Mouse (Mus musculus) adrenal gland (tissue): ENCODE data around the gene Gm8127.
"Not testable (repeated sequence)": the region's sequence is repeated elsewhere in the genome, so short reads cannot be mapped to it uniquely, and the experiment has no call there.

Source experiments
- intact Hi-C: fragments of 180-260 bp; cut with DNase I; formaldehyde crosslinking; loops from one replicate; pipeline ENCODE4 v1.15.1; 2025
- long read RNA-seq, 2 experiments: library from polyadenylated mRNA; unstranded; transcript quantifications; one replicate each; pipeline ENCODE4 v2.0.0; 2020; ENCODE audit warnings: borderline replicate concordance in 1 of 2; ENCODE audit not compliant: insufficient replicate concordance in 1 of 2

The Gm8127 gene
- long read RNA-seq, experiment 1 = 0 reads
- long read RNA-seq, experiment 2 = 0 reads

DNA sequence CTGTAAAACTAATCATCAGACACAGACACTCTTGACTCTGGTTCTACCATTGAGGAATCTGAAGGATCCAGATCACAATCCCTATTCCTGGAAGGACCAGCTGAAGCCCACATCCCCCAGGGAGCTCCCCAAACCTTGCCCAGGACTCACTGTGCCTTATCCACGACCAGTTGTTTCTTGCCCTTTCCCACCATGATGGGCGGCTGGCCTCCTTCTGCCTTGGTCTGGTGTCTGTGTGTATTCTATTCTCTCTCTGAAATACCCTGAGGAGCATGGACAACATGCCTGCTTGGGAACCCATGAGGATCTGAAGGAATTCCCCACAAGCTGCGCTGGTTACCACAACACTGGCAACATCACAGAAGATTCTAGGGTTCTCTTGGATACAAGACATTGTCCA is at the start of gene Gm8127:
Gene Gm8127, minus strand, starts transcription at position 330 of the 400 bp plus-strand sequence.
- intact Hi-C loops = not testable (repeated sequence)

- intact Hi-C loops = not testable (repeated sequence)
These were observed 44.0 kb upstream of the Gm8127 start for GRCm38 (mm10) chr14:43337646-43338045.

- intact Hi-C loops = not testable (repeated sequence)
These were observed 37.8 kb upstream of the Gm8127 start for GRCm38 (mm10) chr14:43331362-43331880.

GRCm38 (mm10) chr14:43328603-43329002 is 35.0 kb upstream of the Gm8127 start:
- intact Hi-C loops = not testable (repeated sequence)

DNA sequence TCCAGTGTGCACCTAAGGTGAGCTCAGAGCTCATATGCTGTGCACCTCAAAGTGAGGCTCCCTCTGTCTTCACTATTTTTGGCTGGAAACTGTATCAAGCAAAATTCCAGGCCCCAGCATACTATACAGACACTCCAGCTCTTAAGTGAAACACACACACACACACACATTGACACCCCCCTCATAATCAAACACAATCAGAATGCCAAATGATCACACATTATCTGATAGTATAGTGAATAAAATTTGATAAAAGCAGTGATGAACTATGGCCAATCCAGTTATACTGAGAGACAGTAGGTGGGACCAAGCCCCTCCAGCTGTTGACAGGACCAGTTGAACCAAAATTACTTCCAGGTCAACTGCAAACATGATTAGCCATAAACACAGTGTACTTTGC is 25.9 kb upstream of the Gm8127 start:
- intact Hi-C loops = not testable (repeated sequence)

GRCm38 (mm10) chr14:43278681-43279080 is 15.0 kb downstream of the Gm8127 start:
- intact Hi-C loops = not testable (repeated sequence)

DNA sequence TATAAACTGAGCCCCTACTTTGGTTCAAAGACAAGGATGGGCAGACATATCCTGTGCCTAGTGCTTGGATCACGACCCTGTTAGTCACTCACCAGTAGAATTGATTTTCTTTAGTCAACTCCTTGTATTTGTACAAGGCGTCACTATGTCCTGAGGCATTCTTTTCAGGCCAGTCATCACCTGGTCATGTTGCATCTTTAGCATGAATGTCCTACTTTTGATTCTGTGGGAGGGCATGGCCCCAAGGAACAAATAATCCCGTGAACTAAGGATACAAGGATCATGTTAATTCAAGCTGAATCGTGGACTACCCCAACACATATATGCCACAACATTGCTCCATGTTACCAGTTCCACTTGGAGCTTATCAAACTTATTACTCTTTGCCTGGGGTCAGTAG is 15.5 kb downstream of the Gm8127 start:
- intact Hi-C loops = not testable (repeated sequence)

- intact Hi-C loops = not testable (repeated sequence)
These were observed 16.2 kb downstream of the Gm8127 start for GRCm38 (mm10) chr14:43277468-43277867.

GRCm38 (mm10) chr14:43275752-43276151 is 17.9 kb downstream of the Gm8127 start:
- intact Hi-C loops = not testable (repeated sequence)

GRCm38 (mm10) chr14:43274986-43275511 is 18.6 kb downstream of the Gm8127 start, which contains the start of gene Gm9732:
TSS of gene Gm9732 (plus strand) at chr14:43275036.
- intact Hi-C loops = not testable (repeated sequence)

- intact Hi-C loops = not testable (repeated sequence)
These were observed 20.5 kb downstream of the Gm8127 start for GRCm38 (mm10) chr14:43273161-43273560.

DNA sequence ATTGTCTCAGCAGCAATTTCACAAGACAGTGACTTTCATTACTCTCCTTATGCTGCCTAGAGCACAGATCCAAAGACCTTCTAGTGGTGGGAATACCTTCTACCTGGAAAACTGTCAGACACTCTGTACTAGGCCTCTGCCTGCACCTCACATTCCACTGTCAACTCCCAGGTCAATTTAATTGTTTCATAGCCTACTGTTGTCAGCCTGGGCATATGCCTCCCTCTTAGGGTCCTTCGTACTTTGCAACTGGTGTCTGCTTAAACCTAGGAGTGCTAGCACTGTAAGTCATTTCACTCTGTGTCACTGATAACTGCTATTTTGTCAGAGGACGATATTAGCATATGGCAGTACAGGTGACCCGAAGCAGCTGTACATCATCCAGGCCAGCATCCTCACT is 24.4 kb downstream of the Gm8127 start:
- intact Hi-C loops = not testable (repeated sequence)

DNA sequence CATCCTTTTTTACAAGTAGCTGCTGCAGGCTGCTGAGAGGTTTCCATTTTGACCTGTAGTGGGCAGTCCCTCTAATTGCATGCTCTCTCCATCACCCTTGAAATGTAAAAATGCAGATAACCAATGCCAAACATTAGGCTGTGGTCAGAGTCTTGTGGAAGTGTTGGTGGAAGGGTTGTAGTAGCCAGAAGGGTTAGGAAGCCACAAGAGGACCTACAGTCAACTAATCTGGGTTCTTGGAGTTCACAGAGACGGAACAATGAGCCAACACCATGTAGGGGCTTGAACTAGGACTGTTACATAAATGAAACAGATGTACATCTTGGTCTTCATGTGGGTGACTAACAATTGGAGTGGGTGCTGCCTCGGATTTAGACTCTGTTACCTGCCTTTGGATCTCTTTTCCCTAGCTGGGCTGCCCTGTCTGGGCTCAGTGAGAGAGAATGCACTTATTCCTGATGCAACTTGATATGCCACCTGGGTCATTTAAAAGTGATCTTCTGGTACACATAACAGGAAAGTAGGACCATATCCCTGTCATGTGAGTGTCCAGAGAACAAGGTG is 25.0 kb downstream of the Gm8127 start:
- intact Hi-C loops = not testable (repeated sequence)

GRCm38 (mm10) chr14:43263421-43263820 is 30.2 kb downstream of the Gm8127 start:
- intact Hi-C loops = not testable (repeated sequence)

DNA sequence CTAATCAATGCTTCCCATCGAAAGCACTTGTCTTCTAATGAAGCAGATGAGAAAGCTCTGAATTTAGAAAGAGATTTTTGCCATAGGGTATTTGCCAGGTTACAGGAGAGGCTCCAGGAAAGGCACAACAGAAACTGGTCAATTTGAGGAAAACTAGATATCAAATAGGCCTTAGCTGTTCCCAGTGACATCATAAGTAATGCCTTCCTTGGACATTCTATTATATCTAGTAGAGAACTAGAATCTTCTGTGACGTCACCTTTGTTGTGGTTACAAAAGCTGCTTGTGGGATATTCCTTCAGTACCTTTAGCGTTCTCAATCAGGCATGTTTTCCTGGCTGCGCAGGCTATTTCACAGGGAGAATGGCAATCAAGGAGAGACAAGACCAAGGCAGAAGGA is 35.3 kb downstream of the Gm8127 start, which contains the start of gene Gm8126:
Gene Gm8126, plus strand, starts transcription at position 301 of the 400 bp plus-strand sequence.
- intact Hi-C loops = not testable (repeated sequence)

- intact Hi-C loops = not testable (repeated sequence)
These were observed 37.1 kb downstream of the Gm8127 start for GRCm38 (mm10) chr14:43256511-43256910.

DNA sequence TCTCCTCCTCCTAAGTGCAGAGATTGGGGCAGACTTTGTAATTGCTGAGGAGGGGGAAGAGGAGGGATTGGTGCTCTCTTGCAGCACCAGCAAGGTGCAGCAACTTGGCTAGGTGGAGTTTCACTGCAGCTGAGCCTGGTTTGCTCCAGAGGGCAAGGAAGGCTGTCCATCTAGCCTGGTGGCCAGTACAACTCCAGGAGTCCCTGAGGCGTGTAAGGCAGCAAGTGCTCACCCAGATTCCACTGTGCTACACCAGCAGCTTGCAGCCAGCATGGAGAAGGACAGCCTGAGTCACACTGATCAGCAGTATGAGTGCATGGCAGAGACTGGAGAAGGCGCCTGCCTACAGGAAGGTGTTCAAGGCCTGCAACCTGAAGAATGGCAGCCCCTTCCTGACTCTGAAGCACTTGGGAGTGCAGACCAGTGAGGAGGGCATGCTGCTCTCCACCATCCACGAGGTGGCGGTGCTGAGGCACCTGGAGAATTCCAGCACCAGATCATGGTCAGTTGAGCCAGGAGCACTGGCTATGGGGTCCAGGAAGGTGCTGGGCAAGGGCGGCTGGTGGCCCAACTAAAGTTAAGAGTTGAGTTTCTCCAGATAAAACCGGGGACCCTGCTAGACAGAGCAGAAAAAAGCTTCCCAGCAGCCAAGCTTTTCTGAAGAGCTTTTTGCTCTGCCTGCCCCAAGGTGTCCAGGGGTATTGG is 42.9 kb downstream of the Gm8127 start:
- intact Hi-C loops = not testable (repeated sequence)

DNA sequence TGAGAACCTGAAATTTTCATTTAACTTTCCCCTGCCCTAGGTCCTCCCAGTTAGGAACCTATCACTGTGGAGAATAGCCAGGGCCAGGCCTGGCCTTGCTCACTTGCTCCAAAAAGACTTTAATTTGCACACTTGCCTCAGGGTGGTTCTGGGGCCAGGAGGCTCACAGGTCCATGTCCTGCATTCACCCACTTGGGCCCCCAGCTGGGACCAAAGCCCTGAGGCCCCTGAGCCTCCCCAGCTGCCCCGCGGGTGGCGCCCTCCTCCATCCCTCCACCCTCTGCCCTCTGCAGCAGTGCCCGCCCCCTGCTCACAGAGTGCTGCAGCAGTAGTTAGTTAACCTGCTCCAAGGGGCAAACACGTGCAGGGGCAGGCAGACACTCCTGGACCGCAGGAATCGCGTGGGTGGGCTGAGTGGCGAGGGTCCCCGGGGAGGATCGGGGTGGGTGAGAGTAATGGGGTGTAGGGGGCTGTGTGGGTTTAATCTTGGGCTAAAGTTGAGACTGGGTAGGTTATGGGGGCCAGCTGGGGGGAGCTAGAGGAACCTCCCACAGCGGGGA is 43.9 kb downstream of the Gm8127 start:
- intact Hi-C loops = not testable (repeated sequence)
